Mouse (Mus musculus): ENCODE measurements around the gene Snx8. TPM values are rescaled to one million over a fixed set of nuclear protein-coding genes. Genes with fewer than 3 reads are reported as not detected.
"Not testable (repeated sequence)": the region's sequence is repeated elsewhere in the genome, so short reads cannot be mapped to it uniquely, and the experiment has no call there.

The Snx8 gene
- polyA plus RNA-seq, 1 experiment from 2014 or later = 10.7 TPM

GRCm38 (mm10) chr5:140368126-140368525 lies 20.9 kb downstream of the Snx8 start:
- WGBS = 79% methylated on average over 2 of the region's 2 CpGs
- not testable (repeated sequence) for DNase-seq (ENCODE audit: low spot score); H3K36me3 ChIP-seq (ENCODE audit: control insufficient read depth, insufficient read depth, low read length); H3K27ac ChIP-seq (ENCODE audit: low read depth, low read length); H3K9ac ChIP-seq (ENCODE audit: low read depth, low read length); H3K9me3 ChIP-seq (ENCODE audit: control insufficient read depth, low read length); H3K4me2 ChIP-seq; H3K27me3 ChIP-seq (replicated peaks; ENCODE audit: control insufficient read depth, insufficient read depth, low read length); ATAC-seq (replicated peaks; ENCODE audit: low FRiP score); H3K4me3 ChIP-seq (ENCODE audit: low read depth, low read length)
- peaks cover 30% of the 10 kb centered on the region for H3K4me1 ChIP-seq (replicated peaks; ENCODE audit: control insufficient read depth, insufficient read depth, low read length)

GRCm38 (mm10) chr5:140364415-140364814 lies 24.6 kb downstream of the Snx8 start:
- ATAC-seq (replicated peaks; ENCODE audit: low FRiP score) = no peak
- H3K36me3 ChIP-seq (ENCODE audit: control insufficient read depth, insufficient read depth, low read length) = peaks cover under 1% of the 10 kb centered on the region; the same call in 1 of the 2 replicates
- H3K4me1 ChIP-seq (replicated peaks; ENCODE audit: control insufficient read depth, insufficient read depth, low read length) = 0 out of 2 replicates have a peak, but pooled peaks cover 5% of the 10 kb centered on the region
- DNase-seq (ENCODE audit: low spot score) = no peak
- H3K27me3 ChIP-seq (replicated peaks; ENCODE audit: control insufficient read depth, insufficient read depth, low read length) = no peaks in the 10 kb centered on the region
- H3K9me3 ChIP-seq (ENCODE audit: control insufficient read depth, low read length) = no peaks in the 10 kb centered on the region
- no peak overlapping the region for H3K4me3 ChIP-seq (ENCODE audit: low read depth, low read length)
- no peak overlapping the region for H3K27ac ChIP-seq (ENCODE audit: low read depth, low read length)
- 88% methylated on average over 5 of the region's 5 CpGs for WGBS
- no peak overlapping the region for H3K4me2 ChIP-seq
- H3K9ac ChIP-seq (ENCODE audit: low read depth, low read length) = no peak overlapping the region

GRCm38 (mm10) chr5:140359930-140360674 lies 29.0 kb downstream of the Snx8 start:
- Histone ChIP-seq H3K36me3 (ENCODE audit: control insufficient read depth, insufficient read depth, low read length) (peaks cover 16% of the 10 kb centered on the region; the same call in 1 of the 2 replicates), H3K4me1 (replicated peaks; ENCODE audit: control insufficient read depth, insufficient read depth, low read length) (no peaks in the 10 kb centered on the region), H3K9me3 (ENCODE audit: control insufficient read depth, low read length) (no peaks in the 10 kb centered on the region), H3K4me3 (ENCODE audit: low read depth, low read length) (no peak overlapping the region), H3K27ac (ENCODE audit: low read depth, low read length) (no peak overlapping the region), H3K27me3 (replicated peaks; ENCODE audit: control insufficient read depth, insufficient read depth, low read length) (no peaks in the 10 kb centered on the region), H3K9ac (ENCODE audit: low read depth, low read length) (no peak overlapping the region), H3K4me2 (no peak overlapping the region)
- no peak for ATAC-seq (replicated peaks; ENCODE audit: low FRiP score)
- DNase-seq (ENCODE audit: low spot score) = no peak
- WGBS = 79% methylated on average over 14 of the region's 14 CpGs

- WGBS = 85% methylated on average over 3 of the region's 3 CpGs
- no peak overlapping the region for H3K9ac ChIP-seq (ENCODE audit: low read depth, low read length)
- ATAC-seq (replicated peaks; ENCODE audit: low FRiP score) = no peak
- H3K27me3 ChIP-seq (replicated peaks; ENCODE audit: control insufficient read depth, insufficient read depth, low read length) = no peaks in the 10 kb centered on the region
- H3K27ac ChIP-seq (ENCODE audit: low read depth, low read length) = no peak overlapping the region
- no peaks in the 10 kb centered on the region for H3K9me3 ChIP-seq (ENCODE audit: control insufficient read depth, low read length)
- H3K36me3 ChIP-seq (ENCODE audit: control insufficient read depth, insufficient read depth, low read length) = peaks cover 35% of the 10 kb centered on the region
- H3K4me2 ChIP-seq = no peak overlapping the region
- H3K4me3 ChIP-seq (ENCODE audit: low read depth, low read length) = no peak overlapping the region
- no peaks in the 10 kb centered on the region for H3K4me1 ChIP-seq (replicated peaks; ENCODE audit: control insufficient read depth, insufficient read depth, low read length)
- no peak for DNase-seq (ENCODE audit: low spot score)
These were observed 31.6 kb downstream of the Snx8 start for GRCm38 (mm10) chr5:140357466-140357865.

GRCm38 (mm10) chr5:140355934-140356333 lies 33.1 kb downstream of the Snx8 start:
- Histone ChIP-seq H3K4me1 (replicated peaks; ENCODE audit: control insufficient read depth, insufficient read depth, low read length) (no peaks in the 10 kb centered on the region), H3K27me3 (replicated peaks; ENCODE audit: control insufficient read depth, insufficient read depth, low read length) (no peaks in the 10 kb centered on the region), H3K36me3 (ENCODE audit: control insufficient read depth, insufficient read depth, low read length) (peaks cover 42% of the 10 kb centered on the region), H3K9ac (ENCODE audit: low read depth, low read length) (no peak overlapping the region), H3K4me2 (no peak overlapping the region), H3K27ac (ENCODE audit: low read depth, low read length) (no peak overlapping the region), H3K9me3 (ENCODE audit: control insufficient read depth, low read length) (no peaks in the 10 kb centered on the region), H3K4me3 (ENCODE audit: low read depth, low read length) (no peak overlapping the region)
- no peak for ATAC-seq (replicated peaks; ENCODE audit: low FRiP score)
- WGBS = 87% methylated on average over 11 of the region's 11 CpGs
- no peak for DNase-seq (ENCODE audit: low spot score)

GRCm38 (mm10) chr5:140352352-140352751 lies 36.7 kb downstream of the Snx8 start:
- Histone ChIP-seq H3K9ac (ENCODE audit: low read depth, low read length) (no peak overlapping the region), H3K4me2 (no peak overlapping the region), H3K4me3 (ENCODE audit: low read depth, low read length) (no peak overlapping the region), H3K4me1 (replicated peaks; ENCODE audit: control insufficient read depth, insufficient read depth, low read length) (peaks cover 4% of the 10 kb centered on the region; the same call in 1 of the 2 replicates), H3K27ac (ENCODE audit: low read depth, low read length) (no peak overlapping the region), H3K27me3 (replicated peaks; ENCODE audit: control insufficient read depth, insufficient read depth, low read length) (no peaks in the 10 kb centered on the region), H3K36me3 (ENCODE audit: control insufficient read depth, insufficient read depth, low read length) (peaks cover 29% of the 10 kb centered on the region), H3K9me3 (ENCODE audit: control insufficient read depth, low read length) (no peaks in the 10 kb centered on the region)
- 89% methylated on average over 6 of the region's 6 CpGs for WGBS
- DNase-seq (ENCODE audit: low spot score) (no peak), ATAC-seq (replicated peaks; ENCODE audit: low FRiP score) (no peak)

GRCm38 (mm10) chr5:140350731-140351497 lies 38.1 kb downstream of the Snx8 start:
- no peak overlapping the region for H3K27ac ChIP-seq (ENCODE audit: low read depth, low read length)
- H3K9me3 ChIP-seq (ENCODE audit: control insufficient read depth, low read length) = no peaks in the 10 kb centered on the region
- peaks cover 29% of the 10 kb centered on the region for H3K36me3 ChIP-seq (ENCODE audit: control insufficient read depth, insufficient read depth, low read length)
- no peak overlapping the region for H3K4me3 ChIP-seq (ENCODE audit: low read depth, low read length)
- no peak overlapping the region for H3K4me2 ChIP-seq
- H3K27me3 ChIP-seq (replicated peaks; ENCODE audit: control insufficient read depth, insufficient read depth, low read length) = no peaks in the 10 kb centered on the region
- H3K4me1 ChIP-seq (replicated peaks; ENCODE audit: control insufficient read depth, insufficient read depth, low read length) = peaks cover 4% of the 10 kb centered on the region; the same call in 1 of the 2 replicates
- no peak overlapping the region for H3K9ac ChIP-seq (ENCODE audit: low read depth, low read length)
- DNase-seq (ENCODE audit: low spot score) = no peak
- no peak for ATAC-seq (replicated peaks; ENCODE audit: low FRiP score)
- 90% methylated on average over 8 of the region's 8 CpGs for WGBS

GRCm38 (mm10) chr5:140349882-140350281 lies 39.2 kb downstream of the Snx8 start:
- Histone ChIP-seq H3K27me3 (replicated peaks; ENCODE audit: control insufficient read depth, insufficient read depth, low read length) (no peaks in the 10 kb centered on the region), H3K4me2 (no peak overlapping the region), H3K4me1 (replicated peaks; ENCODE audit: control insufficient read depth, insufficient read depth, low read length) (peaks cover 4% of the 10 kb centered on the region; the same call in 1 of the 2 replicates), H3K36me3 (ENCODE audit: control insufficient read depth, insufficient read depth, low read length) (peaks cover 30% of the 10 kb centered on the region), H3K27ac (ENCODE audit: low read depth, low read length) (no peak overlapping the region), H3K9me3 (ENCODE audit: control insufficient read depth, low read length) (no peaks in the 10 kb centered on the region), H3K4me3 (ENCODE audit: low read depth, low read length) (no peak overlapping the region), H3K9ac (ENCODE audit: low read depth, low read length) (no peak overlapping the region)
- no peak for ATAC-seq (replicated peaks; ENCODE audit: low FRiP score)
- 82% methylated on average over 9 of the region's 9 CpGs for WGBS
- no peak for DNase-seq (ENCODE audit: low spot score)

All from liver, embryonic 11.5 days (tissue).